Mouse (Mus musculus): ENCODE data around the gene Kcnrg.
A peak's percentile ranks its signal among the peaks of the same experiment; 100 is the strongest.

The Kcnrg gene

DNA sequence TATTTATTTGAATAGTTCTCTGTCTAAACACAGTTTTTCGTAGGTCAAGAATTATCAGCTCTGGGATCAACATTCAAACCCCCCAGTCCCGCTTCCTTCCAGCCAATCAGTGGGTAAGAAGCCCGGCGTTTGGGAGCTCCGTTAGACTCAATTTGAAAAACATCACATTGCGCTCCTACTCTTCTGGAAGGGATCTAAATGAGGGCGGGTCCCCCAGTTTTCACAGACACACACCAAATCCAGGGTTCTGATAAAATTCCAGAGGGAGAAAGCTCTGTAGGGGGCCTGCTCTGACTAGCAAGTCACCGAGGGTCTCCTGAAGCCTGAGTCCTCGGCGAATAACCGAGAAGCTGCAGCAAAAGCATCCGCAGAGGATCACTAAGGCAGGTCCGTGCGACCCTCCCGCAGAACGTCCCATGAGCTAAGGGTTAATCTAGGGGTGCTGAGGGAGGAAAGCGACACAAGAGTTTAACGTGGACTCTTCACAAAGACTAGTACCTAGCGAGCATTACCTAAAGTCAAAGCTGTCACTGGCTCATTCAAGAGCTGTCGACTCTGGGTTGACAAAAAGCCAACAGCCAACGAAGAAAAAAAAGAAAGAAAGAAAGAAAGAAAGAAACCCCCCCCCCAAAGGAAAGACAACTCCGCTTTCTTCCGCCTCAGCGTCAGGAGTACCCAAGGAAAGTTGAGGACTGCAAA, 40.1 kb downstream of the Kcnrg start:
- peak; percentile 61 to 65 for DNase-seq

DNA sequence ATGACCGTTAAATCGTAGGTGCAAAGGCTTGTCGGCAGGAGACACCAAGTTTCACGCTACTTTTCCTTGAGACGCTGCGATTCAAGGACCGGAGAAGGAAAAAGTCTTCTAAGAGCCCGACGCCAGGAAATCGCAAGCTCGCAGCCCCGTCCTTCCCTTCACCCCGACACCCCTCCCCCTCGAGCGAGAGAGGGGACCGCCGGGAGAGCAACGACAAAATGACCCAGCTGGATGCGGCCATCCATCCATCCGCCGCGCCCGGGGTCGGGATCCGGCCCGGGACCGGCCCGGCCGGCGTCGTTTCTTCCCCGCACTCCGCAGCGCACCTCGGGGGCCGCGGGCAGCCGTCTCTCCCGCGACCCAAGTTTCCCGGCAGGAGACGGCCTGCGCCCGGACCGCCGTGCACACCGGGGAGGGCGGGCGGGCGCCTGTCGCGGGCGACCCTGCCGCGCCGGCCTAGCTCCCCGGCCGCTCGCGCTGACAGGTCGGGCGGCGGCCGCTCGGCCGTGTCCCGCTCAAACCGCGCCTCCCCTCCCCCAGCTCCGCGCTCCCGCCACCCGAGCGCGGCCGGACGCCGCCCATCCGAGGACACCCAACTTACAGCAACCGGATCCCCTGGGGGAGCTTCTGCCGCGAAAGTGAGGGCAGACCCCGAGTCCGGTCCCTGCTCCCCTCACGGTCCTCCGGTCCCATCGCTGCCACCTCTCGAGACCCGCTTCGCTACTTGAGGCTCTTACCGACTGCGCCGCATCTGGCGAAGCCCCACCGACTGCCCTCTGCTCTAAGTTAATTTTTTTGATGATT, 40.8 kb downstream of the Kcnrg start:
- DNase-seq, result peak; percentile 71 to 73

DNA sequence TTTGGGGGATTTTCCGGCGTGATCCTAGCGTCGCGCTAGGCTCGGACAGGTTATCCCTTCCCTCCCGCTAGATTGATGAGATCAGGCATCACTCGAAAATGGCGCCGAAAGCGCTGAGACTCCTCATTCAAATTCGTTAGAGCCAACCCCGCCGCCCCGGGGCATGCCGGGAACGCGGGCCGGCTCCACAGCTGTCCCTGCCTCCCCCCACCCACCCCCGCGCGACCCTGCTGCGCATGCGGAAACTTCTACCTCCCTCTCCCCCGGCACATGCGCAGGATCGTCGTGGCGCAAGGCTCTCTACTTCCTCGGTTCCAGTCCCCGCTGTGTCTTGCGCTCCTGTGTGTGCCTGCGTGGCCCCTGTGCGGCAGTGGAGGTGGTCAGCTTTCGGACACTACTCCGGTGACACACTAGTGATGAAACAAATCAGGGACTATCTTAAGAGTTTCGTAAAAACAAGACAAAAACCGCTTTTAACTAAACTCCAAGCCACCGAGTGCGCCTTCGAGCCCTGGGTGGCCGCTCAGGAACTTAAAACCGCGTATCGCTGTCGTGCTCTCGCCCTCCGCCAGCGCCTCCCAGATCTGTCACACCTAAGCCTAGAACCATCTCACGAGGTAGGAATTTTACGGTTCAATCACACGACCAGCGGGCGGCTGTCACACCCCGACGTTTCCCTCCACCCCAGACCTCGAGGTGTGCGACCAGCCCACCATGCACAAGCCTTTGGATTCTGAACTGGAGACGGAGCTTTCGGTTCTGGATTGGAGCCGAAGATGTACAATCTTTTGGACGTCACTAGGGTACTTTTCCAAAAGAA, 41.6 kb downstream of the Kcnrg start:
- DNase-seq, result peak; percentile 98 to 99

DNA sequence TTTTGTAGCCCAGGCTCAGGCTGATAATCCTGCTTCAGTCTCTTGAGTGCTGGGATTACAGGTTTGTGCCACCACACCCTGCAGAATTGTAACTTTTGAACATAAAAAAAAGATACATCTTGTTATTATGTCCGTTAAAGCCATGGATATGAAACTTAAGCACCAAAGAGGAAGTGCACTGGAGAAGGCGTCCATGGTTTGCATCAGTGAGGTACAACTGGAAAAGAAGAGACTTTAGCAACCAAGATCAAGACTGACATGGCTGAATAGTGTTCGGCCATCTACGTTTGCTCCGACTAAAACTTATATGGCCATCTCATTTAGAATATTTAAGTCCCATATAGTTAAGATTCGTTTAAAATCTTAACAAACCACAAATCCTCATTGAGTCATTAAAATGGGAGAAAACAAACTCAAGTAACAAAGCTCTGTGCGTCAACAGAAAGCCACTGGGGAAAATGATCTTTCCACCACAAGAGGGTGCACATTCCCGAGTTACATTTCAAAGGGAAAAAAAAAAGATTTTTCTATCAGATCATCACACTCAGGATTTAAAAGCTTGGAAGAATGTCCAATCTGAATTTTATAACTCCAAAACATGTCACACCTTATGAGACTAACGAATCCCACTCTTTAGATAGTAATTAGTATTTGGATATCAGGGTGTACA, 43.2 kb downstream of the Kcnrg start:
- DNase-seq, result peak; percentile 68 to 76

DNA sequence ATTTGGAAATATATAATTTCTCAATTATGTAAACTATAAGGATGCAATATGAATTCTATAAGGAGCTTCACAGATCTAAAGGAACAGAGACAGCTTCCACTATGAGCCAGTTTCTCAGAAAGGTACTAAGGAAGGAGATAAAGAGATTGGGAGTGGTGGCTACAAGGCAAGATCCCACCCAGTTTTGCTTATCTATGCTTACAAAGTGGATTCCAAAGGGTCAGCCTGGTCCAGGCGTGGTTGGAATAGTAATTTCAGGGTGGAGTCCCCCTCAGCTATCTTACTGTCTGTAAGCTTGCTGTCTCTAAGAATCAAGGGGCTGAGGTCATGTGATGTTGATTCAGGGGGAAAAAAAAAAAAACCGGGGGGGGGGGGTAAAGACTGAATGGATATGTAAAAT, 49.2 kb downstream of the Kcnrg start:
- DNase-seq, result no peak

DNA sequence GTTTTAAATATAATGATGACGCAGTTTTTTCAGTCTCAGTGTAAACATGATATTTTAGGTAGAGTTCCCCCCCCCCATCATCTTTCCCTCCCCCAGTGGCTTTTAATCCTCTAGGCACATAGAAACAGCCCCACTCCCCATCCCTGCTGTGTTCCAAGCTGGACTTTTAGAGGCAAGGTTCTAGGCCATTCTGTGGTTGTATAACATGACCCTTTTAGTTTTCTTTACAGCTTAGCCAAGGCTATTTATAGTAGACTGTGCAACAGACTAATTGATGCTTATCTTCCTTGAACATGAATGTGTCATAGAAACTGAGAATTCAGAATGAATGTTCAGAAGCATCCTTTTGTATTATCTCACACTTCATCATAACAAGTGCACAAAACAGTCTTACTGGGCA, 54.2 kb downstream of the Kcnrg start:
- DNase-seq, result peak; percentile 23 to 25

DNA sequence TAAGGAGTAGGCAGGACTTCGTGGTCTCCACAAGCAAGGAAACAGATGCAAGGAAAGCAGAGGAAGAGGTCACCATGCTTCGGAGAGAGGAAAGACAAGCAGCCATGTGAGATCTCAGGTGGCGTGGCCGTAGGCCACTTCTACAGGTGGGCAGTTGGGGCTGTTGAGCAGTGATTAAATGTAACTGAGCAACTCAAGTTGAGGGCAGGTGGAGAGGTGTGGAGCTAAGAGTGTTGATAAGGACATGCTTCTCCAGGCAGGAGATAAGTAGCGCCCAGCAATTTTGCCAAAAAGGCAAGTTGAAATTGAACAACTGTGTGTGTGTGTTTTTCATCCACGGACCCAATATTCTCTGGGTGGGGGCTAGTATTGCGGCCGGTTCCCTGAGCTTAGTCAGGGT, 55.0 kb downstream of the Kcnrg start:
- no peak for DNase-seq

All from cerebellum, postnatal 10 days (tissue).